Mouse (Mus musculus) heart, adult 2 months (tissue): ENCODE data around the gene Mab21l3.

Experiments used
- CTCF ChIP-seq: fragments of 200-600 bp; IDR thresholded peaks from 2 replicates; pipeline ENCODE4 v1.8.1; 2022; ENCODE audit warnings: antibody characterized with exemption, mild to moderate bottlenecking, moderate library complexity
- POLR2A ChIP-seq: fragments of 200-500 bp; IDR thresholded peaks from 2 replicates; pipeline ENCODE4 v1.6.1; 2011; ENCODE audit warnings: mild to moderate bottlenecking, low read depth, low read length, control low read depth; ENCODE audit not compliant: insufficient read depth

DNA sequence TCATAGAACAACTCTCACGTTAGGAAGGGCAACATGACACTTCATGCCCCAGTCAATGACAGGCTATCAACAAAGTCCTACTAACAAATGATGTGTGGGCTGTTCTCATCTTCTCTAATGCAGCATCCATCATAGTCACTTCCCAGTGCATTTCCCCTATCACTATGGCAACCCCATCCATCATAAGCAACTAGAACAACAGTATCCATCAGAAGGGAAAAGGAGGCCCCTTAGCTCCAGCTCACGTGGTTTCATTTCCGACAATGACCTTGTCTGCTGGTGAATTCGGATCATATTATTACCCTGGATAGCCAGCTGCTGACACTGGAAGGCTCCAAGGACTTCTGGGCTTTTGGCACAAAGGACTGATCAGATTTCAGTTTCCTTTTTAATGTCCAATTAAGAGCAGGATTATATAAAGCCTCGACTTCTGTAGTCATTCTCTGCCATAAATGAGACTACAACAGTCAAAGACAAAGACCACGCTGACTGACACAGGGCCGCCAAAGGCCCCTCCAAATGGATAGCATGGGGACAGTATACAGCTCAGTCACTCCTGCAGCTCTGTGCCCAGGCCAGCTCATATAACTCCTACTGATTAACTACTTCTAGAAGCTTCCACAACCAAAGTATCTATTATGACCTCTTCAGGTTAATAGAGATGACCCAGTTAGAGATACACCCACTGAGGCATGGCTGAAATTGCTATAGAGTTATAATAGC is 6.2 kb downstream of the Mab21l3 start:
- TF ChIP-seq CTCF (no peak), POLR2A (no peak)
